Mouse (Mus musculus): Measurements from ENCODE around the gene Pigc. TPM values are rescaled to one million over a fixed set of nuclear protein-coding genes. Genes with fewer than 3 reads are reported as not detected.
A peak's percentile ranks its signal among the peaks of the same experiment; 100 is the strongest.

Gene Pigc
- total RNA-seq, 1 experiment from 2014 or later: 22.0 TPM

GRCm38 (mm10) chr1:161976255-161977182 is 7.5 kb downstream of the Pigc start:
- peak; percentile 55 for DNase-seq

DNA sequence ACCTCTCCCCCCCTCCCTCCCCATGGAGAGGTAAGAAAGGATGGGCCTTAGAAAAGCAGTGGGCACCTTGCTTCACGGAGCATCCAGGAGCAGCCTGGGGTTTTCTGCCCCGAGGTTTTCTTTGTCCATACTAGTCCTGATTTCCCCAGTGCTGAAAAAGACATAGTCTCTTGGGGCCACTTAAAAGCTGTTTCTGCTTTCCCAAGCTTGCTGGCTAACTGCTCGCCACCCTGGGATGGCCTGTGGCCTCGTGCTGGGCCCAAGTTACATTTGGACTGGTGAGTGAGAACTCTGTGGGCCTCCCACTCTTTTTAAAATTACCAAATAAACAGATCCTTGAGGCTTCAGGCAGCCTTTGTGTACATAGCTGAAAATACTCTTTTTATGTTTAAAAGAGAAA is 8.3 kb downstream of the Pigc start:
- DNase-seq: no peak

DNA sequence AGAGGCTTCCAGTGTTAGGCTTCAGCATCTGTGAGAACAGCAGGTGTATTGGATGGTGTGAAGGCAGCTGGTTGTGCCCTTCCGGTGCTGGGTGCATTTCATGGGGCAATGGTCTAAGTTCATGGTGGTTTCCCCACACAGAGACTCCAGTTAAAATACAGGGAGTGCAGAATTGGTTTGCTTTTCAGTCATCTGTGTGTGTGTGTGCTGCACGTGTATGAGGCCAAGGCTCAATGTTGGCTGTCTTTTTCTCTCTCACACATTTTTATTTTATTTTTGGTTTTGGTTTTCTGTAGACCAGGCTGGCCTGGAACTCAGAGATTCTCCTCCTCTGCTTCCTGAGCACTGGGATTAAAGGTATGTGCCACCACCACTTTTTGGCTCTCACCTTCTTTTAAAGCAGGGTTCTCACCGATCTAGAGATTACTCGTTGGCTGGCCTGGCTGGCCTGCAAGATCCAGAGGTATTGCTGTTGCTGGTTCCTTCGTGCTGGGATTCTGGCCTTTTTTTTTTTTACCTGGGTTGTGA is 9.3 kb downstream of the Pigc start:
- no peak for DNase-seq

DNA sequence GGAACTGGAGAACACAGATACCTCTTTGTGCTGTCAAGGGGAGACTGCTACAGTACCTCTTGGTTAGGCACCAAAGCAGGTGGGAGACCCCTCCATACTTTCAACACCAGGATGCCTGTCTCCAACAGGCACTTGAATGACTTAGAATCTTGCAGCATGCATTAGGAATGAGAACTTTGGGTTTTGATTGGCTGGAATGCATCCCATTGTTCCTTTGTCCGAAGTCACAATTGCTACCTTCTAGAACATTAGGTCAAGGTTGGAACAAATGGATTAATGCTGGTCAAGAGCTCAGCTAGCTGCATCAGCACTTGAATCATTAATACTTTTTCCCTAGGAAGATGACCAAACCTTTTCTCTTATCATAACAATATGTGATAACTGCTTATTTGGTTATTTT is 10.6 kb downstream of the Pigc start, which contains the start of gene 4930558K02Rik:
TSS of gene 4930558K02Rik (minus strand) at position 101 of the 400 bp plus-strand sequence.
- no peak for DNase-seq

DNA sequence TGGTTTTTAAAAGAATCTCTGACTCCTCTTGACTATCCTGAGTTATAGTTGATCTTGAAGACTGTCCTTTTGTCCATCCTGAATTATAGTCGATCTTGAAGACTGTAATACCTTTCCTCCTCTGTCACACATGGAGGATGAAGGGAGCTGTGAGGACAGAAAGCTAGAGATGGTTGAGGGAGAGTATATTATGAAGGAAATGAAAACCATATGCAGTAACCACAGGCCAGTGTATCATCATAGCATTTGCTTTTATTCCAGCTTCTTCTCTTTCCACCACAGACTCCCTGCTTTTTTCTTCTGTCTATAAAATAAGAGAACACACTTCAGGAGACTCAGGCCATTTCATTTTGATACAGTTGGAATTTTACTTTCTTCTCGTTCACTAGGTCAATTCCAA is 11.1 kb downstream of the Pigc start:
- no peak for DNase-seq

GRCm38 (mm10) chr1:161980626-161981298 is 11.8 kb downstream of the Pigc start:
- DNase-seq: no peak

GRCm38 (mm10) chr1:161983451-161983850 is 14.5 kb downstream of the Pigc start:
- DNase-seq: no peak

DNA sequence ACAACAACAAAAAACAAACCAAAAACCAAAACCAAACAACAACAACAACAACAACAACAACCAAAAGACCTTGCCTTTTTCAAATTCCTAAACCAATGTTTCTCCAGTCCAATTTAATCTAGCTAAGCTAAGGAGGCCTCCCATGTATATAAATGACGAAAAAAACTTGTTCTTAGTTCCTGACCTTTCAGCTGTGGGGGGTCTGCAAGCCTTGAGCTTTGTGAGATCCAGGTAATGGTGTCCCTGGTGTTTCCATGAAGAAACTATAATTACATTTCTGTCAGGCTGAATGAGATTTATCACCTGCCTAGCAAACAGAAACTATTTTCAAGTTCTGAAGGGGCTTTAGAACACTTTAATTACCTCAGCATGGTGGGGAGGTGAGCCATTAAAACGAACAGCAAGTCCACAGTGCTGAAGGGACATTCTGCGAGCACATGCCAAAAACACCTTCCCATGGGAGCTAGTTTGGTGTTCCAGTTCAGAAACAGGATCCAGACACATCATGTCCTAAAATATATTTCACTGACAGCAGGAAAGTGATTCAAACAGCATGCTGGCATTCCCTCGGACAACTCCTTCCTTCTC is 15.1 kb downstream of the Pigc start:
- no peak for DNase-seq

GRCm38 (mm10) chr1:161990684-161991578 is 21.9 kb downstream of the Pigc start:
- DNase-seq: no peak

- no peak for DNase-seq
These were observed 22.9 kb downstream of the Pigc start for GRCm38 (mm10) chr1:161991846-161992245.

GRCm38 (mm10) chr1:161992389-161992788 is 23.4 kb downstream of the Pigc start:
- DNase-seq: no peak

DNA sequence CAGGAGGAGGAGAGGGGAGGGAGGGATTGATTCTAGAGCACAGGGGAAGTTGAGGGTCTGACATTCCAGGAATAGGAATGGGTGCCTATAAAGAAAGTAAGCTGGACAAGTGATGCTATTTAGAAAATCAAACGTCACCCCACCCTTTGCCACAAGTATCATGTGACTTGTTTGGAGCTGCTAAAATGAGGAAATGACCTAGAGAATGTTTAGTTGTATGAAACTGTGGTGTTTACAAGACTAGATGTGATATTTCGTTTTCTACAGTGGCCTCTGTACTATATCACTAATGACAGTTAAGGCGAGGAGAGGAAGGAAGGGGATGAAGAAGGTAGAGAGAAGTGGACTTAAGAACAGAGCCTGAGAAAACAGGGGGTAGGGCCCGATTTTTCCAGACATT is 29.8 kb downstream of the Pigc start:
- no peak for DNase-seq

- DNase-seq: no peak
These were observed 30.4 kb downstream of the Pigc start for GRCm38 (mm10) chr1:161999338-161999737.

DNA sequence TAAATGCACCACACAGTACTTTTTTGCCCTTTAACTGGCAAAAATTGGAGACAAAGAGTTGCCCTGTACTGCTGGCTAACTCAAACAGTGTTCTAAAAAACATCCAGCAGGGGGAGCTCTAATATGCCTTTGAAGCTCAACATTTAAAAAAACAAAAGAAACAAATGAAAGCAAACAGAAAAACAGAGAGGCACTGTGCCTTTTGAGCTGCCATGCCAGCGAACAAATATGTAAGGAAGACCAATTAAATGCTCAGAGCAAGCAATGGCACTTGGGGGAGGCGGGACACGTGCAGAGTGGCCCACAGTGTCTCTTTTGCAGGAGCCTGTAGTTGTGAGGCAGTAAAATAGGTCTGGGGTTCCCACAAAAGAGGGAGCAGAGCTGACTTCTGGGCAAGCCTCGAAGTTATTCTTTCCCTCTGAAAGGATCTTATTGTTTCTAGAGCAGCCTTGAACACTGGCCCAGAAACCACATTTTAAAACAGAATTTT is 30.9 kb downstream of the Pigc start:
- no peak for DNase-seq

- no peak for DNase-seq
These were observed 32.3 kb downstream of the Pigc start for GRCm38 (mm10) chr1:162001328-162001727.

DNA sequence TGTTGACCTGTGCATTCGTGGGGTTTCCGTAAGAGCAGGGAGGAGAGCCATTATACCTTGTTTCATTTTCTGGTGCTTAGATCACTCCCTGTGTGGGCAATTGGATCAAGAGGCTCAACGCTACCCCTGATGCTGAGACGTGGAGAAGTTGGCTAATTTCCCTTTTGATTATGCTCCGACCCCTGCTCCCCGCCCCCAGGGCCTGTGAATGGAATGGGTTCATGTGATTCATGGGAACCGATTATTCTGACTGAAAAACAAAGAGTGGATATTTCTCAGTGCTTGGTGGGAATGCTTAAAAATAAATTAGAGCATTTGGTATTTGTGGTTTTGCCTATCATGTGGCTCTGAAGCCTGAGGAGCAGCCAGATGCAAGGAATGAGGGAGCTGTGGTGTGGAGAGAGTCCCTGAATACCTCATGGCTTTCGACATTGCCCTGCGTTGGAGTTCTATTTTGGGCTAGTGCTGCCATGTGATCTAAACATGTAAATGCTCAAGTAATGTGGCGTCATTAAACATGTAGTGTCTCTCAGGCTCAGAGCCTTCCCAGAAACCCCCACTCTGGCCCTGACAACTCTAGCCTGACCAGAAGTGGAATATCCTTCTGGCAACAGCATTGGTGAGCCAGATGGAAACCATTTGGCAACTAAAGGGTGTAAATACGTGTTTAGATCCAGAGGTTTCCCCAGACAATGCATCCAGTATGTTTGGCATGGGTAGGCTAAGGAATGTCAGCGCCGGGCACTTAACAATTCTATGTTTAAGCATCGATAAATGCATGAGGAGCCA is 34.9 kb downstream of the Pigc start:
- no peak for DNase-seq

DNA sequence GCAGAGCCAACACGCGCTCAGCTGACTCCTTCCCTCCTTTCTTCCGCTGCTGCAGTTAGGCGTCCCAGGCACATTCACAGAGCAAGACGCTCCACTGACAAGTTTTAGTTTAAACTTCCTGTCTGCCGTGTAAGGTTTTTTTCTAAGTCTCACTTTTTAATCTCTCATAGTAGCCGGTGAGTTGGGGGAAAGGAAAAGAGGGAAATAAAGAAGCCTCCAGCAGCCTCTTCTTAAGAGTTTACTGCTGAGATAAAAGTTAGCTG is 35.5 kb downstream of the Pigc start:
- DNase-seq: no peak

GRCm38 (mm10) chr1:162004821-162005770 is 36.1 kb downstream of the Pigc start:
- DNase-seq: peak; percentile 13

DNA sequence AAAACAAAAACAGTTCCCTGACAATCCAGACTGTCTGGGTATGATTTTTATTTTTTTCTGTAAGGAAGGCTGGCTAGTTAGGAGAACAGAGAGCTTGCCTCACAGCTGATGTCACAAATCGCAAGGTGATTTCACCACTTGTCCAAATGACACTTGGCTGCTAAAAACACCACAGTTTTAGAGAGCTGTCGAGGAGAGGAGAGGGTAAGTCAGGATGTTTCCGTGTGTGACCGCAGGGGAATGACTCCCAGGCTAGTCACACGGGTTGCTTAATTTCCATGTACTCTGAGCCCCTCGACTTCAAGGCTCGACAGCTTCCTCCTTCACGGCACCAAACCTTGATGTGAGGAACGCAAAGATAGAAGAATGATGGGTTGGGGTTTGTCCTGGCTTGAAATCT is 37.1 kb downstream of the Pigc start:
- no peak for DNase-seq

GRCm38 (mm10) chr1:162008208-162008607 is 39.2 kb downstream of the Pigc start:
- DNase-seq: no peak

Measured in adrenal gland, postnatal 25 days (tissue).